Mouse (Mus musculus) neural tube, embryonic 15.5 days (tissue): ENCODE measurements around the gene Nrn1l. TPM values are rescaled to one million over a fixed set of nuclear protein-coding genes. Genes with fewer than 3 reads are reported as not detected.

Experiments used
- ATAC-seq: fragments of 200-750 bp; cut with Nextera tagmentation; 2 replicates; pipeline ENCODE4 v1.8.0; 2017; ENCODE audit warnings: mild to moderate bottlenecking, moderate TSS enrichment, moderate library complexity; ENCODE audit not compliant: low FRiP score
- H3K27ac ChIP-seq: fragments of 300-500 bp; sonication (generic); replicated peaks from 2 replicates; pipeline ENCODE4 v1.5.1; 2015; ENCODE audit warnings: mild to moderate bottlenecking, inconsistent platforms
- H3K27me3 ChIP-seq: fragments of 300-500 bp; sonication (generic); replicated peaks from 2 replicates; pipeline ENCODE4 v1.6.1; 2015; ENCODE audit warnings: inconsistent platforms
- H3K36me3 ChIP-seq: fragments of 300-500 bp; sonication (generic); 2 replicates; pipeline ENCODE4 v1.6.1; 2015; ENCODE audit warnings: inconsistent platforms
- H3K4me1 ChIP-seq: fragments of 300-500 bp; sonication (generic); 2 replicates; pipeline ENCODE4 v1.6.1; 2015; ENCODE audit warnings: inconsistent platforms
- H3K4me2 ChIP-seq: fragments of 300-500 bp; sonication (generic); 2 replicates; pipeline ENCODE4 v1.6.1; 2015; ENCODE audit warnings: inconsistent platforms, mild to moderate bottlenecking, moderate library complexity
- H3K4me3 ChIP-seq: fragments of 300-500 bp; sonication (generic); replicated peaks from 2 replicates; pipeline ENCODE4 v1.5.1; 2015; ENCODE audit warnings: mild to moderate bottlenecking, inconsistent platforms
- H3K9ac ChIP-seq: fragments of 300-500 bp; sonication (generic); replicated peaks from 2 replicates; pipeline ENCODE4 v1.6.1; 2015; ENCODE audit warnings: mild to moderate bottlenecking, inconsistent platforms
- H3K9me3 ChIP-seq: fragments of 300-500 bp; sonication (generic); replicated peaks from 2 replicates; pipeline ENCODE4 v1.6.1; 2016; ENCODE audit warnings: inconsistent platforms
- WGBS: fragments of 180-500 bp; shearing (Covaris S2); methylation state at CpG from one replicate; pipeline ENCODE4 v1.1.7; 2015; ENCODE audit warnings: mixed read lengths; 5-methylcytosine and 5-hydroxymethylcytosine counted together
- polyA plus RNA-seq: library from polyadenylated mRNA; unstranded; fragments of >200 nt; fragmentation: Nextera tagmentation; extraction: Ambion mirVana; gene quantifications from 2 replicates; pipeline ENCODE4 v1.2.1, GENCODE M21; 2015

The Nrn1l gene
- 1.4 and 1.5 TPM in 2 replicates for polyA plus RNA-seq

- H3K36me3 ChIP-seq: peaks cover 53% of the 10 kb centered on the region
- no peak within 1 kb of the TSS for H3K4me3 ChIP-seq
- H3K27ac ChIP-seq: peak within 1 kb of the TSS; percentile 60
- peak; percentile 88 for ATAC-seq
- WGBS: 4% methylated on average over 11 of the region's 11 CpGs
- H3K27me3 ChIP-seq: no peaks in the 10 kb centered on the region
- H3K9ac ChIP-seq: no peak within 1 kb of the TSS; the same call in 1 of the 2 replicates
- H3K9me3 ChIP-seq: no peaks in the 10 kb centered on the region
- peak within 1 kb of the TSS; percentile 33 for H3K4me2 ChIP-seq
- peaks cover 10% of the 10 kb centered on the region for H3K4me1 ChIP-seq
Observed at GRCm38 (mm10) chr8:105893339-105893738, at the start of gene Nrn1l. TSS of gene Nrn1l (plus strand) at chr8:105893567.

GRCm38 (mm10) chr8:105846678-105847077 is 46.7 kb upstream of the Nrn1l start:
- no peak overlapping the region for H3K9ac ChIP-seq
- no peaks in the 10 kb centered on the region for H3K27me3 ChIP-seq
- H3K4me2 ChIP-seq: no peak overlapping the region
- H3K36me3 ChIP-seq: peaks cover 60% of the 10 kb centered on the region
- no peak overlapping the region for H3K27ac ChIP-seq
- no peak overlapping the region for H3K4me3 ChIP-seq
- no peak for ATAC-seq
- WGBS: 97% methylated on average over 11 of the region's 11 CpGs
- peaks cover 8% of the 10 kb centered on the region for H3K4me1 ChIP-seq
- H3K9me3 ChIP-seq: no peaks in the 10 kb centered on the region

GRCm38 (mm10) chr8:105850014-105850413 is 43.4 kb upstream of the Nrn1l start:
- no peak overlapping the region for H3K4me2 ChIP-seq
- peaks cover 11% of the 10 kb centered on the region for H3K4me1 ChIP-seq
- no peak for ATAC-seq
- no peak overlapping the region for H3K9ac ChIP-seq
- peaks cover 42% of the 10 kb centered on the region for H3K36me3 ChIP-seq
- H3K27me3 ChIP-seq: no peaks in the 10 kb centered on the region
- WGBS: 85% methylated on average over 4 of the region's 4 CpGs
- no peak overlapping the region for H3K27ac ChIP-seq
- no peaks in the 10 kb centered on the region for H3K9me3 ChIP-seq
- H3K4me3 ChIP-seq: 0 out of 2 replicates have a peak overlapping the region, but pooled peaks have one; percentile 8

GRCm38 (mm10) chr8:105850611-105851010 is 42.8 kb upstream of the Nrn1l start:
- Histone ChIP-seq H3K9ac (no peak overlapping the region), H3K4me1 (peaks cover 11% of the 10 kb centered on the region), H3K27ac (no peak overlapping the region), H3K4me3 (peak overlapping the region; percentile 8; the same call in 1 of the 2 replicates), H3K36me3 (peaks cover 36% of the 10 kb centered on the region), H3K9me3 (no peaks in the 10 kb centered on the region), H3K4me2 (peak overlapping the region; percentile 40), H3K27me3 (no peaks in the 10 kb centered on the region)
- 85% methylated on average over 7 of the region's 7 CpGs for WGBS
- no peak for ATAC-seq

- H3K36me3 ChIP-seq: peaks cover 25% of the 10 kb centered on the region
- peak; percentile 82 for ATAC-seq
- peak overlapping the region; percentile 87 for H3K27ac ChIP-seq
- peak overlapping the region; percentile 75 for H3K4me2 ChIP-seq
- H3K4me1 ChIP-seq: peaks cover 20% of the 10 kb centered on the region
- no peaks in the 10 kb centered on the region for H3K27me3 ChIP-seq
- H3K9ac ChIP-seq: peak overlapping the region; percentile 85
- H3K4me3 ChIP-seq: peak overlapping the region; percentile 74
- under 1% methylated on average over 34 of the region's 34 CpGs for WGBS
- H3K9me3 ChIP-seq: no peaks in the 10 kb centered on the region
Observed at GRCm38 (mm10) chr8:105851651-105852143, 41.7 kb upstream of the Nrn1l start.

- Histone ChIP-seq H3K4me3 (peak overlapping the region; percentile 74), H3K4me1 (peaks cover 26% of the 10 kb centered on the region), H3K9me3 (no peaks in the 10 kb centered on the region), H3K9ac (no peak overlapping the region), H3K27ac (no peak overlapping the region), H3K36me3 (peaks cover 19% of the 10 kb centered on the region), H3K4me2 (peak overlapping the region; percentile 75), H3K27me3 (no peaks in the 10 kb centered on the region)
- WGBS: 84% methylated on average over 12 of the region's 12 CpGs
- ATAC-seq: no peak
Observed at GRCm38 (mm10) chr8:105852146-105852729, 41.1 kb upstream of the Nrn1l start.

GRCm38 (mm10) chr8:105853178-105853577 is 40.2 kb upstream of the Nrn1l start, which contains the start of gene Cenpt:
TSS of gene Cenpt (minus strand) at chr8:105853278.
- Histone ChIP-seq H3K9ac (no peak within 1 kb of the TSS), H3K9me3 (no peaks in the 10 kb centered on the region), H3K4me1 (peaks cover 35% of the 10 kb centered on the region), H3K4me2 (peak within 1 kb of the TSS; percentile 75; the same call in 1 of the 2 replicates), H3K4me3 (peak within 1 kb of the TSS; percentile 74; the same call in 1 of the 2 replicates), H3K27ac (no peak within 1 kb of the TSS), H3K27me3 (no peaks in the 10 kb centered on the region), H3K36me3 (peaks cover 12% of the 10 kb centered on the region)
- 90% methylated on average over 3 of the region's 3 CpGs for WGBS
- ATAC-seq: no peak

- peaks cover 4% of the 10 kb centered on the region; the same call in 1 of the 2 replicates for H3K36me3 ChIP-seq
- peak overlapping the region; percentile 86 for H3K4me3 ChIP-seq
- no peak overlapping the region; the same call in 1 of the 2 replicates for H3K9ac ChIP-seq
- H3K27me3 ChIP-seq: no peaks in the 10 kb centered on the region
- H3K9me3 ChIP-seq: no peaks in the 10 kb centered on the region
- H3K4me2 ChIP-seq: peak overlapping the region; percentile 85
- peak overlapping the region; percentile 66 for H3K27ac ChIP-seq
- WGBS: 29% methylated on average over 8 of the region's 8 CpGs
- H3K4me1 ChIP-seq: peaks cover 46% of the 10 kb centered on the region
- ATAC-seq: peak; percentile 14
Observed at GRCm38 (mm10) chr8:105854303-105854702, 39.1 kb upstream of the Nrn1l start.

- H3K27ac ChIP-seq: peak within 1 kb of the TSS; percentile 89
- H3K4me1 ChIP-seq: peaks cover 50% of the 10 kb centered on the region
- no peaks in the 10 kb centered on the region for H3K9me3 ChIP-seq
- peak; percentile 91 for ATAC-seq
- WGBS: under 1% methylated on average over 43 of the region's 43 CpGs
- H3K4me3 ChIP-seq: peak within 1 kb of the TSS; percentile 86
- H3K27me3 ChIP-seq: no peaks in the 10 kb centered on the region
- H3K9ac ChIP-seq: peak within 1 kb of the TSS; percentile 63
- peak within 1 kb of the TSS; percentile 85 for H3K4me2 ChIP-seq
- H3K36me3 ChIP-seq: peaks cover 4% of the 10 kb centered on the region; the same call in 1 of the 2 replicates
Observed at GRCm38 (mm10) chr8:105854715-105855216, 38.6 kb upstream of the Nrn1l start, which contains the start of gene Thap11. TSS of gene Thap11 (plus strand) at chr8:105855132.

- ATAC-seq: peak; percentile 48
- no peaks in the 10 kb centered on the region for H3K27me3 ChIP-seq
- WGBS: under 1% methylated on average over 70 of the region's 71 CpGs
- H3K27ac ChIP-seq: peak overlapping the region; percentile 89
- peaks cover 4% of the 10 kb centered on the region; the same call in 1 of the 2 replicates for H3K36me3 ChIP-seq
- H3K9me3 ChIP-seq: no peaks in the 10 kb centered on the region
- peaks cover 51% of the 10 kb centered on the region for H3K4me1 ChIP-seq
- peak overlapping the region; percentile 86 for H3K4me3 ChIP-seq
- peak overlapping the region; percentile 85 for H3K4me2 ChIP-seq
- H3K9ac ChIP-seq: peak overlapping the region; percentile 63
Observed at GRCm38 (mm10) chr8:105855248-105856167, 37.9 kb upstream of the Nrn1l start.

- H3K36me3 ChIP-seq: peaks cover 4% of the 10 kb centered on the region; the same call in 1 of the 2 replicates
- H3K4me1 ChIP-seq: peaks cover 48% of the 10 kb centered on the region
Observed at GRCm38 (mm10) chr8:105856168-105856835, 37.1 kb upstream of the Nrn1l start.

More at GRCm38 (mm10) chr8:105856168-105856835, 37.1 kb upstream of the Nrn1l start:
- WGBS: 24% methylated on average over 15 of the region's 15 CpGs
- H3K4me3 ChIP-seq: peak overlapping the region; percentile 86
- peak overlapping the region; percentile 85 for H3K4me2 ChIP-seq
- no peaks in the 10 kb centered on the region for H3K27me3 ChIP-seq
- no peak for ATAC-seq
- H3K9me3 ChIP-seq: no peaks in the 10 kb centered on the region
- peak overlapping the region; percentile 63 for H3K9ac ChIP-seq
- peak overlapping the region; percentile 89 for H3K27ac ChIP-seq
